Mouse (Mus musculus) kidney, embryonic 14.5 days (tissue): Measurements from ENCODE around the gene Colec11. TPM values are rescaled to one million over a fixed set of nuclear protein-coding genes. Genes with fewer than 3 reads are reported as not detected.

ENCODE experiments used
- ATAC-seq: fragments of 200-750 bp; cut with Nextera tagmentation; 2 replicates; pipeline ENCODE4 v1.8.0; 2017; ENCODE audit warnings: moderate number of reproducible peaks, mild to moderate bottlenecking, moderate TSS enrichment, moderate library complexity; ENCODE audit not compliant: low FRiP score, low TSS enrichment
- H3K27ac ChIP-seq: fragments of 300-500 bp; sonication (generic); 2 replicates; pipeline ENCODE4 v1.5.1; 2014; ENCODE audit warnings: low read depth, mild to moderate bottlenecking, low read length, moderate library complexity, mixed read lengths
- H3K27me3 ChIP-seq: fragments of 300-500 bp; sonication (generic); 2 replicates; pipeline ENCODE4 v1.6.1; 2014; ENCODE audit warnings: mild to moderate bottlenecking, low read length; ENCODE audit not compliant: control insufficient read depth, insufficient read depth
- H3K36me3 ChIP-seq: fragments of 300-500 bp; sonication (generic); 2 replicates; pipeline ENCODE4 v1.6.1; 2014; ENCODE audit warnings: low read length, mixed read lengths; ENCODE audit not compliant: control insufficient read depth, insufficient read depth
- H3K4me1 ChIP-seq: fragments of 300-500 bp; sonication (generic); 2 replicates; pipeline ENCODE4 v1.6.1; 2014; ENCODE audit warnings: low read length, mixed read lengths; ENCODE audit not compliant: control insufficient read depth, insufficient read depth
- H3K4me2 ChIP-seq: fragments of 300-500 bp; sonication (generic); replicated peaks from 2 replicates; pipeline ENCODE4 v1.6.1; 2014; ENCODE audit warnings: low read depth, mild to moderate bottlenecking, low read length
- H3K4me3 ChIP-seq: fragments of 300-500 bp; sonication (generic); 2 replicates; pipeline ENCODE4 v1.5.1; 2014; ENCODE audit warnings: mild to moderate bottlenecking, low read length
- H3K9ac ChIP-seq: fragments of 300-500 bp; sonication (generic); 2 replicates; pipeline ENCODE4 v1.6.1; 2014; ENCODE audit warnings: low read depth, mild to moderate bottlenecking, low read length, moderate library complexity
- H3K9me3 ChIP-seq: fragments of 300-500 bp; sonication (generic); 2 replicates; pipeline ENCODE4 v1.6.1; 2016; ENCODE audit warnings: low read length; ENCODE audit not compliant: control insufficient read depth
- WGBS: fragments of 180-500 bp; shearing (Covaris S2); extraction: QIAGEN DNeasy Blood & Tissue Kit; methylation state at CpG from one replicate; pipeline ENCODE4 v1.1.7; 2014; 5-methylcytosine and 5-hydroxymethylcytosine counted together
- polyA plus RNA-seq: library from polyadenylated mRNA; unstranded; fragments of >200 nt; fragmentation: Nextera tagmentation; extraction: Ambion mirVana; gene quantifications from 2 replicates; pipeline ENCODE4 v1.2.1, GENCODE M21; 2014

Colec11 gene
- polyA plus RNA-seq, 1 experiment from 2014 or later, result 1.9 TPM

GRCm38 (mm10) chr12:28590428-28590827, 32.7 kb downstream of the Colec11 start:
- Histone ChIP-seq H3K9me3 (no peaks in the 10 kb centered on the region), H3K4me3 (no peak overlapping the region), H3K9ac (no peak overlapping the region), H3K27me3 (no peaks in the 10 kb centered on the region), H3K4me2 (no peak overlapping the region), H3K36me3 (no peaks in the 10 kb centered on the region), H3K4me1 (peaks cover 4% of the 10 kb centered on the region; the same call in 1 of the 2 replicates), H3K27ac (no peak overlapping the region)
- ATAC-seq, result 0 out of 2 replicates have a peak, but pooled peaks have one; percentile 22
- 50% methylated on average over 13 of the region's 13 CpGs for WGBS

- Histone ChIP-seq H3K27me3 (no peaks in the 10 kb centered on the region), H3K36me3 (no peaks in the 10 kb centered on the region), H3K9me3 (no peaks in the 10 kb centered on the region), H3K27ac (no peak overlapping the region), H3K4me2 (peak overlapping the region; percentile 51), H3K9ac (0 out of 2 replicates have a peak overlapping the region, but pooled peaks have one; percentile 12), H3K4me3 (peak overlapping the region; percentile 40), H3K4me1 (peaks cover 4% of the 10 kb centered on the region; the same call in 1 of the 2 replicates)
- WGBS, result 9% methylated on average over 24 of the region's 24 CpGs
- ATAC-seq, result peak; percentile 96
Observed at GRCm38 (mm10) chr12:28589090-28589868, 33.9 kb downstream of the Colec11 start.

- Histone ChIP-seq H3K4me1 (peaks cover 4% of the 10 kb centered on the region; the same call in 1 of the 2 replicates), H3K27me3 (no peaks in the 10 kb centered on the region), H3K9me3 (no peaks in the 10 kb centered on the region), H3K36me3 (no peaks in the 10 kb centered on the region), H3K27ac (no peak overlapping the region), H3K9ac (no peak overlapping the region), H3K4me2 (no peak overlapping the region), H3K4me3 (no peak overlapping the region)
- 78% methylated on average over 6 of the region's 6 CpGs for WGBS
- no peak for ATAC-seq
Observed at GRCm38 (mm10) chr12:28587949-28588348, 35.2 kb downstream of the Colec11 start.

DNA sequence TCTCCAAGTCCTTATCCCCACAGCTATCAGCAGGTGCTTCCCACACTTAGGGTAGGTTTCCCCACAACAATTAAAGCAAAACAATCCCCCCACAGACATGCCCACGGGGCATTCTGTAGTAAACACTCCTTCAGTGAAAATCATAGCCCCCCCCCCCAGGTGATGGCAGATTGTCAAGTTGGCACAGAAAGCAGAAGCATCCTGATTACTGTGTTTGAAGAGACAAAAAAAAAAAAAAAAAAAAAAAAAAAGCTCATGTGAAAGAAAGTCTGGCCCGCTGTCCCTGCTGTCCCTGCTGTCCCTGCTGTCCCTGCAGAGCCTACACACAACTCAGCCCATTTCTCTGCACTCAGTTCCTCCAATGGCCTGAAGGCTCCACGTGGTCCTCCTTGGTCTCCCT, 39.1 kb downstream of the Colec11 start:
- no peak for ATAC-seq
- Histone ChIP-seq H3K27me3 (no peaks in the 10 kb centered on the region), H3K4me3 (no peak overlapping the region), H3K27ac (no peak overlapping the region), H3K4me1 (no peaks in the 10 kb centered on the region), H3K9me3 (no peaks in the 10 kb centered on the region), H3K4me2 (no peak overlapping the region), H3K36me3 (no peaks in the 10 kb centered on the region), H3K9ac (no peak overlapping the region)
- 75% methylated on average over 3 of the region's 3 CpGs for WGBS

DNA sequence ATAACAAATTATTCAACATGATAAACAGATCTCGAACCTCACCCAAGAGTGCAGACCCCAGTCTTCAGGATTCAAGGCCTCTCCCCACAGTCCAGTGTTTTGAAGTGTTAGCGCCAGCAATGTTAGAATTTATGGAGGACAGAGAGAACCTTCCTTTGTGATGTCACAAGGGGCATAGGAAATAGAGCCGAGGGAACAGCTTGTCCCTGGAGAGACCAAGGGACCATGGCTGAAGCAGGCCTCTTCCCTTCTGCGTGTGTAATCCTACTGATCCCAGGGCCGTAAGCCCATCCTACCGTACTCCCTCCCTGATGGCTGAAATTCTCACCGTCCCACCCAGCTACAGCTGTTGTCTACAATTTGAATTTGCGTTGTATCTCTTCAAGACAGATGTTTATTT, 40.8 kb downstream of the Colec11 start, which contains the start of gene Allc:
Gene Allc (minus strand): TSS at position 101 of the 400 bp plus-strand sequence.
- no peaks in the 10 kb centered on the region for H3K9me3 ChIP-seq
- 89% methylated on average over 8 of the region's 8 CpGs for WGBS
- no peak for ATAC-seq

DNA sequence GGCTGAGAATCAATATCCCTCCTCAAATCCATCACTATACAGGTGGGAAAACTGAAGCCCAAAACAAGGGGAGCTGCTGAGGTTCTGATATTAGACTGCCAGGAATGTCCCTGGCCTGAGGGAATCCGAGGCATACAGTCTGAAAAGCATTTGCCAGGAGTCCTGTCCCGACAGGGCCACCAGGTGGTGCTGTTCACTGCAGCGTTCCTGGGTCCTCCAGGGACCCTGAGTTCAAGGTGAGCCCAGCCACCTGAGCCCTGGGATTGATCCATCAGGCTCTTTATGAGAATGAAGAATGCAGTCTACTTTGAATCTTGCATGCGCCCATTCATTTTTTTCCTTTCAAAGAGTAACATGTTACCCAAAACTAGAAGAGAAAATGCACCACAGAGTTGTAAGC, 44.0 kb downstream of the Colec11 start:
- Histone ChIP-seq H3K27ac (no peak overlapping the region), H3K4me3 (no peak overlapping the region), H3K27me3 (no peaks in the 10 kb centered on the region), H3K4me1 (no peaks in the 10 kb centered on the region), H3K36me3 (no peaks in the 10 kb centered on the region), H3K9me3 (no peaks in the 10 kb centered on the region), H3K9ac (no peak overlapping the region), H3K4me2 (no peak overlapping the region)
- ATAC-seq, result no peak
- WGBS, result 30% methylated on average over 4 of the region's 4 CpGs

More for the DNA sequence above, 40.8 kb downstream of the Colec11 start, which contains the start of gene Allc:
- Histone ChIP-seq H3K9ac (no peak within 1 kb of the TSS), H3K4me3 (no peak within 1 kb of the TSS), H3K4me2 (no peak within 1 kb of the TSS), H3K4me1 (no peaks in the 10 kb centered on the region), H3K36me3 (no peaks in the 10 kb centered on the region), H3K27me3 (no peaks in the 10 kb centered on the region), H3K27ac (no peak within 1 kb of the TSS)

DNA sequence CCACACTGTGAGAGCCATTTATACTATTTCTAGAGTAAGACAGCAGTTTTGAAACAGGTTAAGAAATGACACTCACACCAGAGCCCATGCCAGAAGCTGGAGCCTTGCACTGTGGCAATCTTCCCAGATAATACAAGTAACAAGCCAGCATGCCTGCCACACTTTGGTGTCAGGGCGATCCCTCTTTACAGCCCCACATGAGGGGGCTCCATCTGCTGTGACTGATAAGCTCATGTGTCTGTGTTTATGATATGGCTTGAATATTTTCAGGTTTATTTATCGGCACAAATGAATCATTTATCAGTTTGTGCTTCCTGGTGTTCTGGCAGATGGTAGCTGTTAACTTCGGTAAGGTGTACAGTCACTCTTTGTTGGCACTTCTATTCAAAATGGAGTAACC, 45.0 kb downstream of the Colec11 start:
- H3K27ac ChIP-seq, result no peak overlapping the region
- ATAC-seq, result no peak

GRCm38 (mm10) chr12:28575366-28576070, 47.7 kb downstream of the Colec11 start:
- Histone ChIP-seq H3K4me3 (no peak overlapping the region), H3K4me2 (no peak overlapping the region), H3K27ac (no peak overlapping the region), H3K4me1 (no peaks in the 10 kb centered on the region), H3K9ac (no peak overlapping the region), H3K36me3 (no peaks in the 10 kb centered on the region), H3K27me3 (no peaks in the 10 kb centered on the region), H3K9me3 (no peaks in the 10 kb centered on the region)
- WGBS, result 71% methylated on average over 6 of the region's 6 CpGs
- ATAC-seq, result no peak

More for the DNA sequence above, 45.0 kb downstream of the Colec11 start:
- no peak overlapping the region for H3K4me2 ChIP-seq
- WGBS, result 88% methylated on average over 3 of the region's 3 CpGs
- no peaks in the 10 kb centered on the region for H3K36me3 ChIP-seq
- H3K27me3 ChIP-seq, result no peaks in the 10 kb centered on the region
- H3K9ac ChIP-seq, result no peak overlapping the region
- no peaks in the 10 kb centered on the region for H3K9me3 ChIP-seq
- no peak overlapping the region for H3K4me3 ChIP-seq
- no peaks in the 10 kb centered on the region for H3K4me1 ChIP-seq

DNA sequence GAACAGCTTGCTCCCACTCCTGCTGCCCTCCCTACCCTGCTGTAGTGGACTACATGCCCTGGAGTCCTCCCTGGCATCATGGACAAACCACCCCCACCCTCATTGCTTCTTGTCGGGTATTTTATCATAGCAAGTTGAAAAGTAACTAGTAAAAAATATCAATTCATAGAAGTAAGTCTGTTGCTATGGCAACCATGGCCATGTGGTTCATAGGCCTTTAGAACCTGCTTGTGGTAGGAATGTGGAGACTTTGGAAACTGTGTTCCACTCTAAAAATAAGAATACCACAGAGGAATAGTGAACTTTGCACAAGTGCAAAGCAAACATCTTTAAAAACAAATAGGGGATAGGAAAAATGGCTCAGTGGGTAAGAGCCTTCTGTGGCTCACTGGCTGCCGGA, 50.9 kb downstream of the Colec11 start:
- Histone ChIP-seq H3K4me2 (no peak overlapping the region), H3K9me3 (no peaks in the 10 kb centered on the region), H3K4me1 (no peaks in the 10 kb centered on the region), H3K9ac (no peak overlapping the region), H3K27ac (no peak overlapping the region), H3K27me3 (no peaks in the 10 kb centered on the region), H3K4me3 (no peak overlapping the region), H3K36me3 (no peaks in the 10 kb centered on the region)
- 76% methylated on average over 2 of the region's 2 CpGs for WGBS
- no peak for ATAC-seq
